Mouse (Mus musculus): ENCODE measurements around the gene Arrdc3.

DNA sequence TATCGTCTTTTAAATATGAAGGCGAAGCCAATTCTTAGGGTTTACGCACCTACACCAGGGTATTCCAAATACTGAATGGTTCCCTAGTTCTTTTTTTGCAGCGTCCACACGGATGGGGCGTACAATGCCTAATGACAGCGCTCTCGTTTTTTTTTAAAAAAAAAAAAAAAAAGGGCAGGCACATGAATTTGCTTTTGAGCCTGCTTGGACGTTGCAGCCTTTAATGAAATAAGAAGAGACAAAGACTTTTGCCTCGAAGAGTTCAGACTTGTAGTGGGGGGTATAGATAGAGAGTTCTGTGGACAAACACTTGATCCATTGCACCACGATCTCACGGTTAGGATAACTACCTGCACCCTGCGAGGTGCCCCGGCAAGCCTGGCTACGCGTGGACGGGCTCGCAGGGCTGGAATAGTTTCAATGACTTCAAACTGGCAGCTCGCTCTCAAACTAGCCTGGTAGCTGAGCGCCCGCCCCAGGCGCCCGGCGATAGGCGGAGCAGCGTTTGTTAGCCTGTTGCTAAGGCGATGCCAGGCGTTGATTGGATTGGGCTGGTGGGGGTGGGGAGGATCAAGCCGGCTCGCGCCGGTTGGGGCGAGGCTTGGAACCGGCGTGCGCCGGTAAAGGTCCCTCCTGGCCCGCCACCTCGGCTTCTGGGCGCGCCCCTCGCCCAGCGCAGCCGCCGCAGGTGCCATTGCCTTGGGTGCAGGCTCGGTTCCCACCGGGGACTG is 2.1 kb downstream of the Arrdc3 start:
- peak; percentile 6; the same call in 1 of the 2 replicates for TF ChIP-seq CTCF (IDR thresholded peaks at IDR 0.05; ENCODE audit: low read depth)
- TF ChIP-seq EP300 (optimal IDR thresholded peaks at IDR 0.05) = peak; percentile 93

Measured in stomach, postnatal 0 days (tissue).